ENCODE assay signal across 9 mouse cellular contexts in genomic region chr16:55887814-55888583, GRCm38 (mm10). TPM values are rescaled to one million over a fixed set of nuclear protein-coding genes. Genes with fewer than 3 reads are reported as not detected.
DNase-seq lines count a peak whose midpoint lies in the region; ATAC-seq lines count a peak whose summit lies in the region.
"Had no signal": no experiment of that assay in that cellular context is flagged by ENCODE, and none has a peak within 500 bp of the region (broad histone marks: within the 10 kb centered on the region; RNA-seq: fewer than 3 reads in every experiment).

No protein-coding gene starts in this region.

- ATAC-seq in hindbrain, embryonic 11.5 days (ENCODE audit: low FRiP score), result no peak
- no peak for ATAC-seq in hindbrain, embryonic 16.5 days
- ATAC-seq in common myeloid progenitor, adult 5-6 weeks (replicated peaks; ENCODE audit: low read depth, poor library complexity, severe bottlenecking), result peak; percentile 93
- ATAC-seq in megakaryocyte-erythroid progenitor cell, adult 5-6 weeks (replicated peaks; ENCODE audit: low FRiP score, low TSS enrichment, poor library complexity, severe bottlenecking), result peak; percentile 72

- no peak overlapping the region for H3K4me3 ChIP-seq in hindbrain, embryonic 11.5 days (ENCODE audit: low read depth, low read length)
- H3K4me3 ChIP-seq in hindbrain, embryonic 16.5 days (ENCODE audit: low read length), result no peak overlapping the region
- H3K4me3 ChIP-seq: heart, embryonic 13.5 days had no signal

- no peak overlapping the region for H3K4me2 ChIP-seq in hindbrain, embryonic 11.5 days (replicated peaks; ENCODE audit: low read depth, low read length)
- H3K4me2 ChIP-seq in hindbrain, embryonic 16.5 days (ENCODE audit: low read length), result no peak overlapping the region
- H3K4me2 ChIP-seq: heart, embryonic 13.5 days had no signal

- peak; percentile 31 for DNase-seq in hindbrain, embryonic 11.5 days (ENCODE audit: low spot score)
- peak; percentile 77 for DNase-seq in CD4-positive, CD25-positive, alpha-beta regulatory T cell, adult 2 months (ENCODE audit: low read depth, low spot score)
- DNase-seq in urinary bladder, postnatal 36 days (ENCODE audit: low spot score in 2 of 2), result no peak
- DNase-seq in heart, postnatal 25 days (ENCODE audit: low spot score), result no peak
- DNase-seq in ovary, adult 18-20 months (ENCODE audit: low spot score), result no peak

- no peaks in the 10 kb centered on the region for H3K36me3 ChIP-seq in hindbrain, embryonic 11.5 days (ENCODE audit: control insufficient read depth, insufficient read depth, low read length)
- H3K36me3 ChIP-seq in hindbrain, embryonic 16.5 days (ENCODE audit: control insufficient read depth, insufficient read depth, low read length), result peaks cover 15% of the 10 kb centered on the region

- no peaks in the 10 kb centered on the region for H3K27me3 ChIP-seq in hindbrain, embryonic 11.5 days (ENCODE audit: control insufficient read depth, insufficient read depth, low read length)
- no peaks in the 10 kb centered on the region for H3K27me3 ChIP-seq in hindbrain, embryonic 16.5 days (replicated peaks; ENCODE audit: control insufficient read depth, insufficient read depth, low read length)
- H3K27me3 ChIP-seq: heart, embryonic 13.5 days had no signal

- no peaks in the 10 kb centered on the region for H3K4me1 ChIP-seq in hindbrain, embryonic 11.5 days (replicated peaks; ENCODE audit: control insufficient read depth, insufficient read depth, low read length)
- no peaks in the 10 kb centered on the region for H3K4me1 ChIP-seq in hindbrain, embryonic 16.5 days (ENCODE audit: control insufficient read depth, insufficient read depth, low read depth, low read length)

- 67% methylated on average over 7 of the region's 7 CpGs for WGBS in hindbrain, embryonic 11.5 days
- 62% methylated on average over 7 of the region's 7 CpGs for WGBS in hindbrain, embryonic 16.5 days

- intact Hi-C loops in heart, postnatal 25 days (cut with DNase I), result no loop called here

- H3K9me3 ChIP-seq in hindbrain, embryonic 11.5 days (ENCODE audit: control insufficient read depth, low read length), result no peaks in the 10 kb centered on the region
- H3K9me3 ChIP-seq in hindbrain, embryonic 16.5 days (ENCODE audit: control insufficient read depth, low read length), result no peaks in the 10 kb centered on the region
- H3K9me3 ChIP-seq: heart, embryonic 13.5 days had no signal

- H3K27ac ChIP-seq in hindbrain, embryonic 11.5 days (ENCODE audit: low read depth, low read length), result no peak overlapping the region
- H3K27ac ChIP-seq in hindbrain, embryonic 16.5 days (ENCODE audit: low read depth, low read length), result no peak overlapping the region
- H3K27ac ChIP-seq: heart, embryonic 13.5 days had no signal

- no peak overlapping the region for H3K9ac ChIP-seq in hindbrain, embryonic 11.5 days (ENCODE audit: low read depth, low read length)
- no peak overlapping the region for H3K9ac ChIP-seq in hindbrain, embryonic 16.5 days (ENCODE audit: low read depth, low read length)
- H3K9ac ChIP-seq: heart, embryonic 13.5 days had no signal

RNA-seq across cellular contexts. Expression of gene Nxpe3, which starts 7.1 kb away (rescaled TPM):
- polyA plus RNA-seq in hindbrain, embryonic 11.5 days (2014; fragmentation: Nextera tagmentation; extraction: Ambion mirVana), result 1.0 and 1.1 TPM in 2 replicates
- polyA plus RNA-seq in hindbrain, embryonic 16.5 days (2015; fragmentation: Nextera tagmentation; extraction: Ambion mirVana), result 1.5 and 1.6 TPM in 2 replicates
- 10.1 and 15.5 TPM in 2 replicates for total RNA-seq in common myeloid progenitor, adult 5-6 weeks (2017)
- total RNA-seq in megakaryocyte-erythroid progenitor cell, adult 5-6 weeks (2014; fragmentation: Nextera tagmentation), result 4.5 and 5.4 TPM in 2 replicates
- total RNA-seq in megakaryocyte-erythroid progenitor cell, adult 5-6 weeks (2017), result 6.1 and 7.2 TPM in 2 replicates
- total RNA-seq in heart, postnatal 25 days (2021), result under 1 TPM; 0.31 to 0.42 TPM

RNA-seq across cellular contexts. Expression of gene Cep97, which starts 46.7 kb away (rescaled TPM):
- 18.7 and 23.0 TPM in 2 replicates for polyA plus RNA-seq in hindbrain, embryonic 11.5 days (2014; fragmentation: Nextera tagmentation; extraction: Ambion mirVana)
- 9.5 and 11.6 TPM in 2 replicates for polyA plus RNA-seq in hindbrain, embryonic 16.5 days (2015; fragmentation: Nextera tagmentation; extraction: Ambion mirVana)
- 20.2 and 24.9 TPM in 2 replicates for total RNA-seq in common myeloid progenitor, adult 5-6 weeks (2017)
- total RNA-seq in megakaryocyte-erythroid progenitor cell, adult 5-6 weeks (2014; fragmentation: Nextera tagmentation), result 19.2 and 21.7 TPM in 2 replicates
- 15.8 and 32.9 TPM in 2 replicates for total RNA-seq in megakaryocyte-erythroid progenitor cell, adult 5-6 weeks (2017)
- total RNA-seq in heart, postnatal 25 days (2021), result 1 to 10 TPM; 6.0 to 6.4 TPM

RNA-seq across cellular contexts. Expression of gene Nfkbiz, which starts 49.3 kb away (rescaled TPM):
- polyA plus RNA-seq in hindbrain, embryonic 11.5 days (2014; fragmentation: Nextera tagmentation; extraction: Ambion mirVana), result 1.5 and 1.6 TPM in 2 replicates
- polyA plus RNA-seq in hindbrain, embryonic 16.5 days (2015; fragmentation: Nextera tagmentation; extraction: Ambion mirVana), result 1.6 and 1.8 TPM in 2 replicates
- total RNA-seq in common myeloid progenitor, adult 5-6 weeks (2017), result 25.9 and 26.7 TPM in 2 replicates
- total RNA-seq in megakaryocyte-erythroid progenitor cell, adult 5-6 weeks (2014; fragmentation: Nextera tagmentation), result 3.5 and 4.9 TPM in 2 replicates
- total RNA-seq in megakaryocyte-erythroid progenitor cell, adult 5-6 weeks (2017), result 6.1 and 9.4 TPM in 2 replicates
- total RNA-seq in heart, postnatal 25 days (2021), result 1 to 10 TPM; 2.2 to 2.3 TPM

Comparison
In these comparisons a context has a peak if more than half of its experiments do, and no peak if none do; other contexts are left out.
1. ATAC-seq: peak in common myeloid progenitor, adult 5-6 weeks (single experiment) and megakaryocyte-erythroid progenitor cell, adult 5-6 weeks (single experiment); none in hindbrain, embryonic 11.5 days (single experiment) and hindbrain, embryonic 16.5 days (single experiment).
2. DNase-seq: peak in hindbrain, embryonic 11.5 days (single experiment) and CD4-positive, CD25-positive, alpha-beta regulatory T cell, adult 2 months (single experiment); none in urinary bladder, postnatal 36 days (0 of 2), heart, postnatal 25 days (single experiment) and ovary, adult 18-20 months (single experiment).